Mouse (Mus musculus) hindbrain, embryonic 12.5 days (tissue): ENCODE data around the gene Lamp2. TPM values are rescaled to one million over a fixed set of nuclear protein-coding genes. Genes with fewer than 3 reads are reported as not detected.

Experiments
- ATAC-seq: fragments of 200-750 bp; cut with Nextera tagmentation; 2 replicates; pipeline ENCODE4 v1.8.0; 2017; ENCODE audit warnings: moderate TSS enrichment; ENCODE audit not compliant: low FRiP score
- H3K27ac ChIP-seq: fragments of 300-500 bp; sonication (generic); 2 replicates; pipeline ENCODE4 v1.5.1; 2016; ENCODE audit warnings: mild to moderate bottlenecking
- H3K27me3 ChIP-seq: fragments of 300-500 bp; sonication (generic); 2 replicates; pipeline ENCODE4 v1.6.1; 2016; ENCODE audit warnings: mild to moderate bottlenecking
- H3K36me3 ChIP-seq: fragments of 300-500 bp; sonication (generic); 2 replicates; pipeline ENCODE4 v1.6.1; 2016; ENCODE audit warnings: mild to moderate bottlenecking
- H3K4me1 ChIP-seq: fragments of 300-500 bp; sonication (generic); 2 replicates; pipeline ENCODE4 v1.6.1; 2016
- H3K4me2 ChIP-seq: fragments of 300-500 bp; sonication (generic); replicated peaks from 2 replicates; pipeline ENCODE4 v1.6.1; 2016; ENCODE audit warnings: mild to moderate bottlenecking
- H3K4me3 ChIP-seq: fragments of 300-500 bp; sonication (generic); 2 replicates; pipeline ENCODE4 v1.5.1; 2016; ENCODE audit warnings: mild to moderate bottlenecking
- H3K9ac ChIP-seq: fragments of 300-500 bp; sonication (generic); 2 replicates; pipeline ENCODE4 v1.6.1; 2016; ENCODE audit warnings: mild to moderate bottlenecking, moderate library complexity
- H3K9me3 ChIP-seq: fragments of 300-500 bp; sonication (generic); replicated peaks from 2 replicates; pipeline ENCODE4 v1.6.1; 2016; ENCODE audit warnings: mild to moderate bottlenecking
- WGBS: fragments of 180-500 bp; shearing (Covaris S2); methylation state at CpG from one replicate; pipeline ENCODE4 v1.1.7; 2016; 5-methylcytosine and 5-hydroxymethylcytosine counted together
- polyA plus RNA-seq: library from polyadenylated mRNA; unstranded; fragments of >200 nt; fragmentation: Nextera tagmentation; extraction: Ambion mirVana; gene quantifications from 2 replicates; pipeline ENCODE4 v1.2.1, GENCODE M21; 2016

Lamp2 gene
- polyA plus RNA-seq, 1 experiment from 2014 or later = 82.8 TPM

GRCm38 (mm10) chrX:38456635-38457006 lies 367 bp upstream of the Lamp2 start:
- no peak overlapping the region for H3K4me2 ChIP-seq
- 0 out of 2 replicates have a peak, but pooled peaks cover 2% of the 10 kb centered on the region for H3K4me1 ChIP-seq
- no peaks in the 10 kb centered on the region for H3K36me3 ChIP-seq
- peak; percentile 42; the same call in 1 of the 2 replicates for ATAC-seq
- H3K27ac ChIP-seq = no peak overlapping the region
- H3K4me3 ChIP-seq = no peak overlapping the region
- no peak overlapping the region for H3K9ac ChIP-seq
- no peaks in the 10 kb centered on the region for H3K27me3 ChIP-seq
- H3K9me3 ChIP-seq = no peaks in the 10 kb centered on the region
- WGBS = 39% methylated on average over 3 of the region's 3 CpGs

DNA sequence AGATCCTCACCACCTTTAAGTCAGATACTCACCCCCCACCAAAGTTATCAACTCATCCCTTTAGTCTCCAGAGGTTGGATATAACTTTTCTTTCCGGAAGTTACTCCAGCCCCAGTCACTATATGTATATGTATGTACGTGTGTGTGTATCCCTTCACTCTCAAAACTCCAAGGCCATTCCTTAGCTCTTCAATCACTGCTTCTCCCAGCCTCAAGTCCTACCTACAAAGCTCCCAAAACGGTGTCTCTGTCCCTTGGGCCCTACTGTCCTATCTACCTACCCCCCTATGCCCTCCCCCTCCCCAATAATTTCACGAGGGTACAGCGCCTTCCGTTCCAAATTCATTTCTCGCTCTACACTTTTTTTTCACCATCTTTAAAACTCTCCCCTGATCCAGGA lies 780 bp downstream of the Lamp2 start:
- WGBS = 24% methylated on average over 7 of the region's 7 CpGs
- 0 out of 2 replicates have a peak, but pooled peaks cover 2% of the 10 kb centered on the region for H3K4me1 ChIP-seq
- H3K36me3 ChIP-seq = peaks cover under 1% of the 10 kb centered on the region; the same call in 1 of the 2 replicates
- H3K27me3 ChIP-seq = no peaks in the 10 kb centered on the region
- peak overlapping the region; percentile 69 for H3K9ac ChIP-seq
- peak overlapping the region; percentile 61 for H3K4me3 ChIP-seq
- no peaks in the 10 kb centered on the region for H3K9me3 ChIP-seq
- H3K4me2 ChIP-seq = peak overlapping the region; percentile 60
- ATAC-seq = no peak
- H3K27ac ChIP-seq = no peak overlapping the region

- no peak for ATAC-seq
- Histone ChIP-seq H3K27ac (no peak overlapping the region), H3K4me2 (peak overlapping the region; percentile 60), H3K36me3 (peaks cover 6% of the 10 kb centered on the region), H3K4me3 (no peak overlapping the region), H3K9ac (no peak overlapping the region), H3K27me3 (no peaks in the 10 kb centered on the region), H3K9me3 (no peaks in the 10 kb centered on the region), H3K4me1 (0 out of 2 replicates have a peak, but pooled peaks cover 2% of the 10 kb centered on the region)
- WGBS = 49% methylated on average over 2 of the region's 2 CpGs
These were observed 1.4 kb downstream of the Lamp2 start for GRCm38 (mm10) chrX:38454900-38455299.

DNA sequence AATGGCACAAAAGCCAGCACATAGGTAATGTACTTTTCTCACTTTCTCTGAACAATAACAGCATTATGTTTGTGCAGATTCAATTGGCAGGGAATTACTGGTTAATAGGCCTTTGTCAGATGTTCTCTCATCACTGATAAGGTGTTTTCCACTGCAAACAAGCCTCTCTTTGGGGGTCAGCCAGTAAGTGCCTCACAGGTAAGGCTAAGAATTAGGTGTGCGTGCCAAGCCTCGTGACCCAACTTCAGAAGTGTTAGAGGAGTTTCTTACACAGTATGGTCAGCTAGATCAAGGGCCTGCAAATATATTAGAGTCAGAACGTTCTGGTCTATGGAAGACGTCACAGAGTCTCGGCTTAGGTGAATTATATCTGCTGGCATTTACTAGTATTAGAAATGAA lies 2.3 kb downstream of the Lamp2 start:
- H3K27me3 ChIP-seq = no peaks in the 10 kb centered on the region
- H3K36me3 ChIP-seq = peaks cover 10% of the 10 kb centered on the region
- no peak overlapping the region for H3K4me2 ChIP-seq
- H3K9ac ChIP-seq = no peak overlapping the region
- no peak for ATAC-seq
- H3K4me3 ChIP-seq = no peak overlapping the region
- H3K27ac ChIP-seq = no peak overlapping the region
- H3K9me3 ChIP-seq = no peaks in the 10 kb centered on the region
- 0 out of 2 replicates have a peak, but pooled peaks cover 2% of the 10 kb centered on the region for H3K4me1 ChIP-seq
- 88% methylated on average over 5 of the region's 5 CpGs for WGBS

DNA sequence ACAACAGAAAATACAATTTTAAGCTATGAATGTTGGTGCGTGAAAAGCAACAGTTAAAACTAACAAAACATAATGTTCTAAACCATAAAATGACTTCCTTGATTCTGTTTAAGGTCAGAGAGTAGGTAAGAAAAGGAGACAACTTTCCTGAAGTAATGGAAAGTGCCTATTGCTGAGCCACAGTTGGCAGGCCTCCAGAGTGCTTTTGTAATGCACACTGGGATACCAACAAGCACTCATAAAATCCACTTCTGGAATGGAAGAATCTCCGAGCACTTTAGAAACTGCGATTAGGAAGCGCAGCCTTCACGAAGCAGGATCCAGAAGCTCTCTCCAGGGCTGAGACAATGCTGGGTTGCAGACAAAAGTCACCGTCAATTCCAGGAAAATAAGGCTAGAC lies 5.8 kb downstream of the Lamp2 start:
- no peak overlapping the region for H3K4me2 ChIP-seq
- 93% methylated on average over 6 of the region's 6 CpGs for WGBS
- H3K27ac ChIP-seq = no peak overlapping the region
- H3K4me1 ChIP-seq = 0 out of 2 replicates have a peak, but pooled peaks cover under 1% of the 10 kb centered on the region
- no peak for ATAC-seq
- no peak overlapping the region for H3K9ac ChIP-seq
- peaks cover 10% of the 10 kb centered on the region for H3K36me3 ChIP-seq
- H3K9me3 ChIP-seq = no peaks in the 10 kb centered on the region
- H3K4me3 ChIP-seq = no peak overlapping the region
- no peaks in the 10 kb centered on the region for H3K27me3 ChIP-seq

- Histone ChIP-seq H3K36me3 (peaks cover 10% of the 10 kb centered on the region), H3K27ac (no peak overlapping the region), H3K9ac (no peak overlapping the region), H3K4me1 (no peaks in the 10 kb centered on the region), H3K4me2 (no peak overlapping the region), H3K4me3 (no peak overlapping the region), H3K27me3 (no peaks in the 10 kb centered on the region), H3K9me3 (no peaks in the 10 kb centered on the region)
- WGBS = 74% methylated on average over 1 of the region's 1 CpGs
- ATAC-seq = no peak
These were observed 10.5 kb downstream of the Lamp2 start for GRCm38 (mm10) chrX:38445705-38446104.

GRCm38 (mm10) chrX:38442425-38442824 lies 13.8 kb downstream of the Lamp2 start:
- Histone ChIP-seq H3K27ac (no peak overlapping the region), H3K27me3 (no peaks in the 10 kb centered on the region), H3K4me1 (no peaks in the 10 kb centered on the region), H3K4me2 (no peak overlapping the region), H3K36me3 (no peaks in the 10 kb centered on the region), H3K4me3 (no peak overlapping the region), H3K9me3 (no peaks in the 10 kb centered on the region), H3K9ac (no peak overlapping the region)
- WGBS = 75% methylated on average over 1 of the region's 1 CpGs
- no peak for ATAC-seq

DNA sequence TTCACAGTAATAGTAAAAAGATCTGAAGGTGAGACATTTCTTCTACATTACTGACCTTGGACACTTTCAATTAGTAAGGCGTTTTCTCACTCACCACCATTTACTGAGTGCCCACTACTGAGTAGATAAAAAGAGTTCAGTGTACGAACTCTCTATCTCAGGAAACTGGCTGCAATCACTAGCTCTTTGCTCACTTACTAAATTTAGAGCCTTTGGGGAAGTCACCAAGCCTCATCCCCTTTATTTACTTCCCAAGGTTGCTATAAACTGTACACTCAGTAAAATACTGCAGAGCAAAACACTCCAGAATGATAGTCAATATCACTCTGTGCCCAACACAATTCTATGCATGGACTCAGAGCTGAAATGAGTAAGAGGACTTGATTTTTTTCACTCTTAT lies 16.6 kb downstream of the Lamp2 start:
- WGBS = 73% methylated on average over 2 of the region's 2 CpGs
- Histone ChIP-seq H3K4me1 (no peaks in the 10 kb centered on the region), H3K9ac (no peak overlapping the region), H3K9me3 (no peaks in the 10 kb centered on the region), H3K27me3 (no peaks in the 10 kb centered on the region), H3K4me2 (no peak overlapping the region), H3K4me3 (no peak overlapping the region), H3K27ac (no peak overlapping the region), H3K36me3 (0 out of 2 replicates have a peak, but pooled peaks cover 3% of the 10 kb centered on the region)
- no peak for ATAC-seq

DNA sequence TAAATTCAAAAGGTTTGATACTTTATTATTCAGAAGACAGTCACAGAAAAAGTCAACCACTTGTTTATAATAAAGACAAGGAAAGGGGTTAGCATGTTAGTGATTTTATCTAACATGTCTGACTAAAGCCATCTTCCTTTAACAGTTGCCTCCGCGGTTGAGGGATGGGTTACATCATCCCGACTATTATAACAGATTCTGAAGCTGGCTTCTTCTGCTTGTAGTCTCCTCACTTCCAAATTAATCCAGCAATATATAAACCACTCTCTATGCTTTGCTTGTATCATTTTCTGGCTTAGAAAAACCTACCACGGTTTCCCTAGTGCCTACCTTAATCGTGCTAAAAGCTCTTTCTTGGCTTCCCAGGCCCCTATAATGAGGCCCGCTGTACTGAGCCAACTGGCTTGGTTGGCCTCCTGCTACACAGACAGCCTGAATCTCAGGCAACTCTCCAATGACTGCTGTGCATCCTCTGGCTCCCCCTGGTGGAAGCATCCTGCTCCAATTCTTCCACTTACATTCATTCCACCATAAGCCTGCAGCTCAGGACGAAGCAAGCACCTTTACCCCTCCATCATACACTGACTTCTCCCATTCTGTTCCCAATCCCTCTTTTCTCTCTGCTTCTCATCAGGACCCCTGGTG lies 18.0 kb downstream of the Lamp2 start:
- H3K9ac ChIP-seq = no peak overlapping the region
- H3K36me3 ChIP-seq = 0 out of 2 replicates have a peak, but pooled peaks cover 3% of the 10 kb centered on the region
- H3K4me3 ChIP-seq = no peak overlapping the region
- ATAC-seq = no peak; the same call in 1 of the 2 replicates
- no peak overlapping the region for H3K27ac ChIP-seq
- no peaks in the 10 kb centered on the region for H3K9me3 ChIP-seq
- no peaks in the 10 kb centered on the region for H3K27me3 ChIP-seq
- no peaks in the 10 kb centered on the region for H3K4me1 ChIP-seq
- no peak overlapping the region for H3K4me2 ChIP-seq
- 58% methylated on average over 7 of the region's 7 CpGs for whole genome bisulfite sequencing

DNA sequence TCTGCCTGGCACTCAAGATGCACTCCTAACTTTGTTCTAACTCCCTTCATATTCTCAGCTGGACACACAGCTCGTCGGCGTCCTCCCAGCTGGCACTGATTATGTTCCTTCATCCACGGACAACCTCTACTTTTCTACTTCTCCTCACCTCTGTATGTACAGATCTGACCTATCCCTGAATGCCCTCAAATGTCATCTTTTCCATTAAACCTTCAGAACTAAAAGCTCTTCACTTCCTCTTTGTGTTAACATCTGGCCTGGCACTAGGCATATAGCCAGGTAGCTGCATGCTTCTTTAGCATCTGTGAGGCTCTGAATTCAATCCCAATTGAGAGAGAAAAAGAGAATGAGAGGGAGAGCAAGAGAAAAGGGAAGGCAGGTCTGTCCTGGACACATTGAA lies 26.8 kb downstream of the Lamp2 start:
- WGBS = 86% methylated on average over 4 of the region's 4 CpGs
- H3K9ac ChIP-seq = no peak overlapping the region
- no peak for ATAC-seq
- H3K36me3 ChIP-seq = peaks cover 4% of the 10 kb centered on the region; the same call in 1 of the 2 replicates
- H3K4me1 ChIP-seq = no peaks in the 10 kb centered on the region
- H3K27ac ChIP-seq = no peak overlapping the region
- H3K4me3 ChIP-seq = no peak overlapping the region
- H3K27me3 ChIP-seq = no peaks in the 10 kb centered on the region
- no peaks in the 10 kb centered on the region for H3K9me3 ChIP-seq
- no peak overlapping the region for H3K4me2 ChIP-seq

DNA sequence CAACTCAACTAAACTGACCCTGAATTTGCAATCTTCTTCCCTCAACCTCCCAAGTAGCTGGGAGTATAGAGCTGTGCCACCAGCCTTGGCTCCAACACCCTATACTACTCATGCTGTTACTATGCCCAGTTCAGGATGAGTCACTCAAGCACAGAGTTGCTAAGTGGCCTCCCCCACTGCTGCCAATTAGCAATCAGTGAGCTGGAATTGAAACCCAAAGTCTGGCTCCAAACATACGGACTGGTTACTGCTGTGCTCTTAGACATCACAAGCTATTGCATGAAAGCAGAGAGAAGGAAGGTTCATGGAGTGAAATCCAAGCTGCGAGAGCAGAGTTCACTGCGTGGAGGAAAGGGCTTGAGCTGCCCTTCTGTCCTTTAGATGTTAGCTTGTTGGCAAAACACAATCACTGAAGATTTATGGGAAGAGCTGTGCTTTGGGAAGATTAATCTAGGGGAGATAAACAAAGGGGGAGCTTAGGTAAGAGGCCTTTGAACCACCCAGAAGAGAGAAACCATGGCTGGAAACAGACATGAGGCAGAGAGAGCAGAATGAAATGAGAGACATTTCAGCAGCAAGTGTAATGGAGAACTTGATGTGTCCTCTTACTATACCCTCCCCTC lies 27.3 kb downstream of the Lamp2 start:
- Histone ChIP-seq H3K4me3 (no peak overlapping the region), H3K9ac (no peak overlapping the region), H3K27ac (no peak overlapping the region), H3K4me2 (no peak overlapping the region), H3K27me3 (no peaks in the 10 kb centered on the region), H3K9me3 (no peaks in the 10 kb centered on the region), H3K4me1 (no peaks in the 10 kb centered on the region), H3K36me3 (peaks cover 4% of the 10 kb centered on the region; the same call in 1 of the 2 replicates)
- 80% methylated on average over 3 of the region's 3 CpGs for WGBS
- no peak for ATAC-seq

GRCm38 (mm10) chrX:38426043-38426442 lies 30.2 kb downstream of the Lamp2 start:
- no peak overlapping the region for H3K4me3 ChIP-seq
- no peaks in the 10 kb centered on the region for H3K27me3 ChIP-seq
- no peak overlapping the region for H3K27ac ChIP-seq
- no peaks in the 10 kb centered on the region for H3K9me3 ChIP-seq
- 73% methylated on average over 1 of the region's 1 CpGs for WGBS
- H3K36me3 ChIP-seq = peaks cover 4% of the 10 kb centered on the region; the same call in 1 of the 2 replicates
- H3K4me2 ChIP-seq = no peak overlapping the region
- H3K4me1 ChIP-seq = no peaks in the 10 kb centered on the region
- no peak for ATAC-seq
- no peak overlapping the region for H3K9ac ChIP-seq

- Histone ChIP-seq H3K9me3 (no peaks in the 10 kb centered on the region), H3K27ac (no peak overlapping the region)
- WGBS = 83% methylated on average over 3 of the region's 3 CpGs
These were observed 33.2 kb downstream of the Lamp2 start for GRCm38 (mm10) chrX:38423096-38423495.

More at GRCm38 (mm10) chrX:38423096-38423495, 33.2 kb downstream of the Lamp2 start:
- ATAC-seq = no peak
- Histone ChIP-seq H3K36me3 (no peaks in the 10 kb centered on the region; the same call in 1 of the 2 replicates), H3K27me3 (no peaks in the 10 kb centered on the region), H3K4me2 (no peak overlapping the region), H3K4me1 (no peaks in the 10 kb centered on the region), H3K9ac (no peak overlapping the region), H3K4me3 (no peak overlapping the region)
